In genomic region chr3:98261415-98261814, GRCm38 (mm10) we compare ENCODE assay signal across 28 mouse cellular contexts. TPM values are rescaled to one million over a fixed set of nuclear protein-coding genes. Genes with fewer than 3 reads are reported as not detected.
A peak's percentile ranks its signal among the peaks of the same experiment; 100 is the strongest.
DNase-seq lines count a peak whose midpoint lies in the region; ATAC-seq and TF ChIP-seq lines count a peak whose summit lies in the region.
"Had no signal": no experiment of that assay in that cellular context is flagged by ENCODE, and none has a peak within 500 bp of the region (broad histone marks: within the 10 kb centered on the region; RNA-seq: fewer than 3 reads in every experiment).

No protein-coding gene starts in this region.

- no peaks in the 10 kb centered on the region; a peak in 1 of 4 replicates for H3K27me3 ChIP-seq in MEL (ENCODE audit: control insufficient read depth in 1 of 2, insufficient read depth in 2 of 2, low read length in 2 of 2)
- no peaks in the 10 kb centered on the region for H3K27me3 ChIP-seq in liver, embryonic 12.5 days (replicated peaks)
- H3K27me3 ChIP-seq: forebrain, embryonic 13.5 days; heart, embryonic 15.5 days; midbrain, embryonic 15.5 days had no signal

- no peaks in the 10 kb centered on the region for H3K9me3 ChIP-seq in MEL (replicated peaks; ENCODE audit: insufficient read depth, low read length)
- no peaks in the 10 kb centered on the region for H3K9me3 ChIP-seq in liver, embryonic 12.5 days (replicated peaks)
- H3K9me3 ChIP-seq: forebrain, embryonic 13.5 days; heart, embryonic 15.5 days; limb, embryonic 10.5 days; midbrain, embryonic 15.5 days had no signal

- H3K36me3 ChIP-seq in MEL (ENCODE audit: control insufficient read depth in 1 of 2, insufficient read depth in 2 of 2, low read length in 2 of 2): peaks cover 0 to 2% of the 10 kb centered on the region in 2 experiments; a peak in 1 of 4 replicates
- no peaks in the 10 kb centered on the region for H3K36me3 ChIP-seq in liver, embryonic 12.5 days
- H3K36me3 ChIP-seq: heart, embryonic 15.5 days; limb, embryonic 10.5 days; midbrain, embryonic 15.5 days had no signal

- peak in 1 of 2 experiments; percentile 52; a peak in 2 of 4 replicates for TF ChIP-seq EP300 in MEL (IDR thresholded peaks at IDR 0.05; ENCODE audit: low read depth in 1 of 2, low read length in 2 of 2)

- peaks cover 0 to 7% of the 10 kb centered on the region in 2 experiments; a peak in 2 of 4 replicates for H3K4me1 ChIP-seq in MEL (ENCODE audit: control insufficient read depth in 1 of 2, insufficient read depth in 2 of 2, low read length in 2 of 2)
- peaks cover 20% of the 10 kb centered on the region for H3K4me1 ChIP-seq in liver, embryonic 12.5 days
- H3K4me1 ChIP-seq: forebrain, embryonic 13.5 days; heart, embryonic 15.5 days; limb, embryonic 10.5 days; midbrain, embryonic 15.5 days had no signal

- no peaks in the 10 kb centered on the region for H3K79me2 ChIP-seq in MEL (ENCODE audit: control insufficient read depth, insufficient read depth, low read length, poor library complexity)

- TF ChIP-seq CTCF in MEL (IDR thresholded peaks at IDR 0.05 in 2 of 3, conservative IDR thresholded peaks at IDR 0.05 in 1 of 3; ENCODE audit: control insufficient read depth in 1 of 3, insufficient read depth in 1 of 3, low read depth in 2 of 3, low read length in 3 of 3, poor library complexity in 1 of 3, severe bottlenecking in 1 of 3): no peak

- H3K9ac ChIP-seq in MEL (ENCODE audit: control insufficient read depth, low read depth, low read length, poor library complexity, severe bottlenecking): no peak overlapping the region
- no peak overlapping the region for H3K9ac ChIP-seq in liver, embryonic 12.5 days
- H3K9ac ChIP-seq: forebrain, embryonic 13.5 days; heart, embryonic 15.5 days; midbrain, embryonic 15.5 days had no signal

- no peak for TF ChIP-seq RAD21 in MEL (IDR thresholded peaks at IDR 0.05; ENCODE audit: low read depth, low read length)

- H3K27ac ChIP-seq in MEL (ENCODE audit: control insufficient read depth, low read depth, low read length): no peak overlapping the region
- 0 out of 2 replicates have a peak overlapping the region, but pooled peaks have one; percentile 66 for H3K27ac ChIP-seq in liver, embryonic 12.5 days
- H3K27ac ChIP-seq: forebrain, embryonic 13.5 days; heart, embryonic 15.5 days; limb, embryonic 10.5 days; macrophage; midbrain, embryonic 15.5 days had no signal

- no peak overlapping the region for H3K4me3 ChIP-seq in MEL (ENCODE audit: control insufficient read depth in 1 of 2, insufficient read depth in 1 of 2, low read depth in 2 of 2, low read length in 2 of 2)
- H3K4me3 ChIP-seq in liver, embryonic 12.5 days: no peak overlapping the region
- H3K4me3 ChIP-seq: forebrain, embryonic 13.5 days; heart, embryonic 15.5 days; limb, embryonic 10.5 days; midbrain, embryonic 15.5 days; myocyte had no signal

- peak; percentile 89 for ATAC-seq in liver, embryonic 12.5 days
- peak; percentile 85 for ATAC-seq in megakaryocyte-erythroid progenitor cell, adult 5-6 weeks (replicated peaks; ENCODE audit: low FRiP score, low TSS enrichment, poor library complexity, severe bottlenecking)
- ATAC-seq in erythroid progenitor cell, adult 5-6 weeks (replicated peaks; ENCODE audit: low FRiP score, poor library complexity, severe bottlenecking): no peak
- ATAC-seq: forebrain, embryonic 13.5 days; midbrain, embryonic 15.5 days had no signal

- WGBS in liver, embryonic 12.5 days (ENCODE audit: insufficient replicate concordance): 38% methylated on average over 4 of the region's 4 CpGs

- peak; percentile 34 for DNase-seq in MEL (ENCODE audit: low read depth, low spot score)
- DNase-seq in c-Kit-positive CD71-positive TER-119-positive erythroid progenitor cells, embryonic 14.5 days (ENCODE audit: low spot score): peak; percentile 39
- DNase-seq in kidney, adult 9 months: no peak
- DNase-seq in adrenal gland, adult 2 months: no peak
- DNase-seq in frontal cortex, postnatal 25 days (ENCODE audit: low spot score in 2 of 2): no peak
- DNase-seq: adrenal gland, adult 8-10 months; B cell, adult 2 months; cerebellum, adult 9-11 months; gastrocnemius, postnatal 14 days; lung, adult 2 months; thymus, postnatal 25 days had no signal

- TF ChIP-seq POLR2A in MEL (IDR thresholded peaks at IDR 0.05; ENCODE audit: control insufficient read depth in 1 of 2, insufficient read depth in 1 of 2, low read depth in 1 of 2, low read length in 2 of 2, poor library complexity in 1 of 2): no peak

- H3K4me2 ChIP-seq in liver, embryonic 12.5 days: 0 out of 2 replicates have a peak overlapping the region, but pooled peaks have one; percentile 12
- H3K4me2 ChIP-seq: forebrain, embryonic 13.5 days; heart, embryonic 15.5 days; midbrain, embryonic 15.5 days had no signal

TF ChIP-seq in MEL, 35 proteins besides CTCF, POLR2A, EP300 and RAD21:
- TF ChIP-seq GATA1 (IDR thresholded peaks at IDR 0.05; ENCODE audit: low read depth, low read length): 0 out of 2 replicates have a peak, but pooled peaks have one; percentile 33
- TF ChIP-seq TAL1 (IDR thresholded peaks at IDR 0.05; ENCODE audit: low read length): peak; percentile 30; the same call in 1 of the 2 replicates
- no peak for TF ChIP-seq ELF1 (IDR thresholded peaks at IDR 0.05; ENCODE audit: low read depth, low read length)

RNA-seq across cellular contexts. Expression of gene Hmgcs2, which starts 18.8 kb away (rescaled TPM):
- total RNA-seq in MEL (2012; rRNA removed): 0.12 and 0.20 TPM in 2 replicates
- polyA plus RNA-seq in MEL (2012; ENCODE audit: insufficient read depth in 1 of 2, insufficient read length in 2 of 2, low read depth in 1 of 2, low replicate concordance in 2 of 2, missing spikeins in 1 of 2): under 1 TPM in 1 of 2 experiments, not detected in 1; 0.81 TPM
- polyA plus RNA-seq in liver, embryonic 12.5 days (2016; fragmentation: Nextera tagmentation; extraction: Ambion mirVana): 24.7 and 26.9 TPM in 2 replicates
- total RNA-seq in megakaryocyte-erythroid progenitor cell, adult 5-6 weeks (2014; fragmentation: Nextera tagmentation): 0.79 and 1.5 TPM in 2 replicates
- total RNA-seq in megakaryocyte-erythroid progenitor cell, adult 5-6 weeks (2017): 0.09 and 1.3 TPM in 2 replicates
- total RNA-seq in adrenal gland, adult 2 months (2021): 10 to 100 TPM; 11.1 to 13.2 TPM
- 2.7 and 3.9 TPM in 2 replicates for polyA plus RNA-seq in adrenal gland, adult 2 months (2012; rRNA removed)
- not detected in 2 replicates for total RNA-seq in erythroid progenitor cell, adult 5-6 weeks (2015; ENCODE audit: low replicate concordance)
- total RNA-seq in erythroid progenitor cell, adult 5-6 weeks (2017; ENCODE audit: low replicate concordance): 1.6 TPM in 1 of 2 replicates, not detected in the other
- polyA plus RNA-seq: macrophage, myocyte had no signal

RNA-seq across cellular contexts. Expression of gene Reg4, which starts 39.5 kb away (rescaled TPM):
- not detected in 2 replicates for total RNA-seq in MEL (2012; rRNA removed)
- not detected for polyA plus RNA-seq in MEL (2012; ENCODE audit: insufficient read depth in 1 of 2, insufficient read length in 2 of 2, low read depth in 1 of 2, low replicate concordance in 2 of 2, missing spikeins in 1 of 2)
- polyA plus RNA-seq in liver, embryonic 12.5 days (2016; fragmentation: Nextera tagmentation; extraction: Ambion mirVana): not detected in 2 replicates
- total RNA-seq in megakaryocyte-erythroid progenitor cell, adult 5-6 weeks (2014; fragmentation: Nextera tagmentation): 0.90 TPM in 1 of 2 replicates, not detected in the other
- not detected in 2 replicates for total RNA-seq in megakaryocyte-erythroid progenitor cell, adult 5-6 weeks (2017)
- not detected for total RNA-seq in adrenal gland, adult 2 months (2021)
- not detected in 2 replicates for polyA plus RNA-seq in adrenal gland, adult 2 months (2012; rRNA removed)
- not detected in 2 replicates for total RNA-seq in erythroid progenitor cell, adult 5-6 weeks (2015; ENCODE audit: low replicate concordance)
- not detected in 2 replicates for total RNA-seq in erythroid progenitor cell, adult 5-6 weeks (2017; ENCODE audit: low replicate concordance)
- total RNA-seq: adrenal gland, adult 8-10 months; gastrocnemius, postnatal 14 days; heart, adult 8-10 months; hematopoietic stem cell, adult 5-6 weeks; layer of hippocampus, postnatal 10 days; left cerebral cortex, adult 8-10 months had no signal
- polyA plus RNA-seq: cortical plate, adult 2 months; embryonic facial prominence, embryonic 11.5 days; forebrain, embryonic 13.5 days; frontal cortex, adult 2 months; heart, embryonic 15.5 days; limb, embryonic 10.5 days; lung, adult 2 months; macrophage; midbrain, embryonic 15.5 days; myocyte; neural tube, embryonic 14.5 days had no signal

Comparison
In these comparisons a context has a peak if more than half of its experiments do, and no peak if none do; other contexts are left out.
1. DNase-seq: peak in MEL (single experiment) and c-Kit-positive CD71-positive TER-119-positive erythroid progenitor cells, embryonic 14.5 days (single experiment); none in kidney, adult 9 months (single experiment), adrenal gland, adult 2 months (single experiment) and frontal cortex, postnatal 25 days (0 of 2).
2. RNA of gene Hmgcs2, which starts 18.8 kb away (total RNA-seq): 11.1 to 13.2 TPM in adrenal gland, adult 2 months; 1.6 TPM in erythroid progenitor cell, adult 5-6 weeks, 0.09 to 1.5 TPM in megakaryocyte-erythroid progenitor cell, adult 5-6 weeks and 0.12 to 0.20 TPM in MEL; every median in the first group is over 4 times any median in the second.